Mouse (Mus musculus) layer of hippocampus, adult 9-10 months (tissue): ENCODE measurements at regions not wholly inside any gene's neighbourhood (a gene's known extent, or its start where the extent isn't known, plus 50 kb on each side); places are given as distances from the start of the nearest gene placed in this dataset.
A peak's percentile ranks its signal among the peaks of the same experiment; 100 is the strongest.

Experiments used
- DNase-seq: peaks from one replicate; pipeline ENCODE4 v3.0.0; 2022; ENCODE audit warnings: low spot score

DNA sequence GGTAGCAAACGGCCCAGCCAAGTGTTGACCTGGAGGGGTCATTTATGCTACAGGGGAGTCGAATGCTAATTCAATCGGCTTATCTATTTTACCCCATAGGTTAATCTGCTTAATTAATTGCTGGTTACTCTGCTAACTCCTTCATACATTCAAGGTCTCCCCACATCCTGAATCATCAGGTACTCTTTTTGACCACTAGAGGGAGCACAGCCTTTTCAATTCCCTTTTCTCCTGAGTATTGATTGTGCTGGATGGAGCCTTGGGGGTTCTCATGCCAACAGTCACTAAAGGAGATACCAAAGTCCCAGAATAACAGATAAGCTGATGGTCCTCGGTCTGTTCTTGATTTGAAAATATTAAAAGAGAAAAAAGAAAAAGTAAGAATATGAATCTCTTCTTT is 126.8 kb downstream of the Polr2m start:
- DNase-seq, result peak; percentile 22

DNA sequence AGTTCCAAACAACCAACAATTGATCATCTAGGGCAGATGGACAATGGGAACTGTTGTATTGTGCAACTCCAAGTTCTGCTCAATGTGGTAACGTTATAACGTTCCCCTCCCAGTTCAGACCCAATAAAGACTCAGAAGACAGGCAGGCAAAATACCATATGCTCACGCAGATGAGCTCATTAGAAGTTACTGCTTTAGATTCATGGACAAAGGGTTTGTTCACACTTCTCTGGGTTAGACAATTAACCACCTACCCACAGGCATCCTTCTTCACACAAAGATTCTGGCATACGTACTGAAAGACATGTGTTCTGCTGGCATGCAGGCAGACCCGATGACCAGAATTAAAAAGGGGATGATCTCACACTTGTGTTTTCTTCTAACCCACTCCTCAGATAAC is 130.0 kb downstream of the Polr2m start:
- no peak for DNase-seq
